Mouse (Mus musculus) heart, postnatal 4 days (tissue): Measurements from ENCODE around the gene Ap2m1. TPM values are rescaled to one million over a fixed set of nuclear protein-coding genes. Genes with fewer than 3 reads are reported as not detected.
A peak's percentile ranks its signal among the peaks of the same experiment; 100 is the strongest.

ENCODE experiments used
- DNase-seq: peaks from one replicate; pipeline ENCODE4 v3.0.0; 2021
- total RNA-seq, 2 experiments: library from RNA; stranded (reverse); gene quantifications; 2 replicates each; pipeline ENCODE4 v1.2.3; 2021

Gene Ap2m1
- total RNA-seq, 2 experiments from 2014 or later = 283 to 296 TPM

DNA sequence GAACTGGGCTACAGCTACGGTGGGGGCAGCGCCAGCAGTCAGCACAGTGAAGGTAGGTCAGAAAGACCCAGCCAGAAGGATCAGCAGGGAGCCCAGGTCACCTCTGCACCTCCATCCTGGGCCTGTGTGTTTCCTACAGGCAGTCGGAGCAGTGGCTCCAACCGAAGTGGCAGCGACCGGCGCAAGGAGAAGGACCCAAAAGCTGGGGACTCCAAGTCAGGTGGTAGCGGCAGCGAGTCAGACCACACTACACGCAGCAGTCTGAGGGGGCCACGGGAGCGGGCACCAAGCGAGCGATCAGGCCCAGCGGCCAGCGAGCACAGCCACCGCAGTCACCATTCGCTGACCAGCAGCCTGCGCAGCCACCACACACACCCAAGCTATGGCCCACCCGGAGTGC, 4.3 kb upstream of the Ap2m1 start:
- no peak for DNase-seq

GRCm38 (mm10) chr16:20534617-20535295, 522 bp upstream of the Ap2m1 start:
- no peak for DNase-seq

DNA sequence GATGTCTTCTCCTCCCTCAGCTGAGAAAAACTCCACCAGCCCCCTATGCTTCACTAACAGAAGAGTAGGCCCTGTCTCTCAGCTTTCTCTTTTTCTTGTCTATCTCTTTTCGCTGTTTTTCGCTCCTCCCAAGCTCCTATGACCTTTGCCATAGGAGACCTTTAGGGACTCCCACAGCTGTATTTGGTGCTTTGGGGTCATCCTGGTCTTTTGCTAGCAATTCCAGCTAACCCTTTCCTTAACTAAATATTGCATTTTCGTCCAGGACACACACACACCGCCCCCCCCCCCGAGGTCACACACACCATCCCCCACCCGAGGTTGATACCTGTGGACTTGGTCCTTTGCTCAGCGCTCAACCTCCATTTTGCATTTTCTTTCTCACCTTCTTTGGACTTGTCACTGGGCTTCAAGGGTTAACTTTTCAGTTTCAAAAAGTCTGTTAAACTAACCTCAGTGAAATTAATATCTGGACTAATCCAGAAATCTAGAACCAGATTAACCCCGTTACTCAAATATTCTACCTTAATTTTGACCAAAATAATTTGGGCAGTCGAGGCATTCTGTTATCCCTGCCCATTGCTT, 895 bp downstream of the Ap2m1 start:
- no peak for DNase-seq

GRCm38 (mm10) chr16:20537071-20537471, 1.8 kb downstream of the Ap2m1 start:
- peak; percentile 18 for DNase-seq

DNA sequence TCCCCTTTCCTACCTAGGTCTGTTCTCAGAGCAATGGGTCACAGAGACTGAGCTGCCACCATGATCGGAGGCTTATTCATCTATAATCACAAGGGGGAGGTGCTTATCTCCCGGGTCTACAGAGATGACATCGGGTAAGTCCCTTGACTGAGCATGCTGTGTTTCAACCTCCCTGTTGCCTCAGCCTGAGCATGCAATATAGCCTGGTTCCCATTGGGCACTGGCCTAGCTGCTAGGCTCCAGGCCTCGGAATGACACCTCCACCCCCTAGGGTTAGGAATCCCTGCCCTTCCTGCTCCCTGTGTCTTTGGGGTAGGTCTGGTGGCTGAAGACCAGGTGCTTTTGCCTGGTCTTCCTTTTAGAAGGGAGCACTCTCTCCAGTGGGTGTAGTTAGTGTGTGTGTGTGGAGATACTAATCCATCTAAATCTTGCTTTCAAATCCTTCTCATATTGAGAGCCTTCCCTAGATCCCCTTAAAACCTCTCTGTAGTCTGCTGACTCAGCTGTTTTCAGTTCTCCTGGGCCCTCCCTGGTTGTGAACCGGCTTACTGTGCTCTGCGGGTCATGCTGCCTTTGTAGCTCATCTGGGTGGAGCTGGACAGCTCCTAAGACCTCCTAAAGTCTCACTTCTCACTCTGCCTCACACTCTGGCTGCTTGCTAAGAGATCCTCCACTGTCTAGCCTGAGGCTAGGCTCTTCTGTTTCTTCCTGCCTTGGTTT, 2.5 kb downstream of the Ap2m1 start:
- no peak for DNase-seq

GRCm38 (mm10) chr16:20539649-20540048, 4.4 kb downstream of the Ap2m1 start:
- DNase-seq = no peak

- DNase-seq = no peak
Measured at GRCm38 (mm10) chr16:20540438-20540837, 5.2 kb downstream of the Ap2m1 start.

GRCm38 (mm10) chr16:20545696-20546095, 10.4 kb downstream of the Ap2m1 start:
- no peak for DNase-seq

- DNase-seq = no peak
Measured at GRCm38 (mm10) chr16:20547423-20547822, 12.1 kb downstream of the Ap2m1 start.

DNA sequence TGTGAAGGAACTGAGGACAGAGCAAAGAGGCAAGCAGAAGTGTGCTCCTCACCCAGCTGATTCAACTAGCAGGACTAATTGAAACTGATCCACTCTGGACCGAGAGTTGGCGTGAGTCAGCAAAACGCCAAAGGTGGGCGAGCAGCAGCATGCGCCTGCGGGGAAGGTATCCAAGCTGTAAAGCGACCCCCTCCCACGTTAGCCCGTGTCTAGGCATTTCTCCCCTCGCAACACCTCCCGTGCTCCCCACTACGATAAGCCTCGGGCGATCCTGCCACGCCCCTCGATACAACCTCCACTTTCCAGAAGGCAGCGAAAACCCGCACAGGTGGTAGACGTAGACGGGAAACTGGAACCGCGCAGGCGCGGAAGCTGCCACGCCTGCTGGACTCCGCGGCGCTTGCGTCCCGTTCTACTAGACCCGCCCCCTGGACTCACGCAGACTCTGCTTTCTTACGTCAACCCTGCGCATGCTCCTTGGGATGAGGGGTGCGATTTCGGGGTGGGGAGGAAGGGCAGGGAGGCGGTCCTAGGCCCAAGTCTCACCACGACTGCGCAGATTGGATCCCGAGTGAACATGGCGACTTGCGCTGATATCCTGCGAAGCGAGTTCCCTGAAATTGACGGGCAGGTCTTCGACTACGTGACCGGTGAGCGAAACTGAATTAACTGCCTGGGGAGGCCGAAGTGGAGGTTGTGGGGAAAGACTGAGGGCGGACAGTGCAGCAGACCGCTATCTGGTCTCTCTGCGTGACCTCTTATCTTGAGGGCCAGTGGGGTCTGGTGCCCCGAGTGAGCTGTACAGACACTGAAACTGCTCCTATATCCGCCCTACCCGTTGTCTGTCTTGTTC, 13.0 kb downstream of the Ap2m1 start, which contains the start of gene Abcf3:
Abcf3 (plus strand) TSS at position 482 of the 853 bp plus-strand sequence.
- peak; percentile 98 for DNase-seq

DNA sequence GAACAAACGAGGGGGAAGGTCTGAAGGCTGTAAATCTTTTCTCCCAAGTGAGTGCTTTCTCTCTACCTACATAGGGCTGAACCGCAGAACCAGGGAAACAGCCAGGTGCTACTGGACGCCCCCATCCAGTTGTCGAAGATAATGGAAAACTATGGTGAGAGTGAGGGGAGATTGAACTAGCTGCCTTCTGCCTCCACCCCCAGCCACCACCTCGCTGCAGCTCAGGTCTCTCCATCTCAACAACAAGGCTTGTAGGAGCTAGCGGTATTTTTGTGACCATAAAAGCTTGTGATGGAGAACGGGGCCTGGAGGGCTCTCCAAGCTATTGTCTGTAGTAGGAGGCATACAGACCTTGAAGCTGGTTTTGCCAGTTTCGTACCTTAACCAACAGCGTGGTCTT, 13.9 kb downstream of the Ap2m1 start:
- DNase-seq = no peak

GRCm38 (mm10) chr16:20551691-20552090, 16.4 kb downstream of the Ap2m1 start:
- no peak for DNase-seq

DNA sequence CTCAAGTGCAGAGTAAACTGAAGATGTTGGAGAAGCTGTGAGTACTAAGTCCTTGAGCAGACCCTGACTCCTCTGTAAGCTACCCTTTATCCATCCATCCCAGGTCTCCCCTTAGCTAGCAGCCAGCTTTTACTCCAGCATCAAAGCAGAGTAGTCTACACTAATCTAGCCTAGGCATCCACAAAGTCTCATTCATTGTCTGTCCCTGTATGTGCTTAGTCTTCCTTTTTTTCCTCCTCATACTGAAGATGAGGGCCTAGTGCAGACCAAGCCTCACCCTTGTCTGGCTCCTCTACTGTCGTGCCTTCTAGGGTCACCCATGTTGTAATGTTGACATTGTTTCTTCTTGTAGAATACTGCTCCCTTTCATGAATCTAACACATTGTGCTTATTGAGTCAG, 17.3 kb downstream of the Ap2m1 start:
- no peak for DNase-seq

DNA sequence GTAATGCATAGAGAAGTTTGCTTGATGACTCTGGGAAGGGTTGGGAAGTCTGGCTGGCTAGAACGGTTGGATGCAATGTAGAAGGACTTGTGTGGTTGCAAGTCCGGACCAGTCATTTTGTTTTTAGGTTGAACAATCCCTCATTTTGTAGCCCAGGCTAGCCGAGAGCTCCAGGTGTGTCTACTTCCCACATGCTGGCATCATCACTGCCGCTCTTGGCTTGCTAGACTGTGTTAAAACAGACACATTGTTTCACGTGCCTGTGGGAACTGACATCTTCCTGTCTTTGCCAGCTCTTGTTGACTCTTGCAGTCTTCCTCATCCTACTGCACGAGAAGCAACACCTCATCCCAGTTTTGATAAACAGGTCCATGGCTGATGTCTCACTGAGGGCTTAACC, 19.7 kb downstream of the Ap2m1 start:
- no peak for DNase-seq

GRCm38 (mm10) chr16:20557381-20557780, 22.1 kb downstream of the Ap2m1 start:
- no peak for DNase-seq

- no peak for DNase-seq
Measured at GRCm38 (mm10) chr16:20565075-20565474, 29.8 kb downstream of the Ap2m1 start.

GRCm38 (mm10) chr16:20589366-20589938, 54.2 kb downstream of the Ap2m1 start, which contains the start of gene Vwa5b2:
TSS of gene Vwa5b2 (plus strand) at chr16:20589471.
- no peak for DNase-seq

DNA sequence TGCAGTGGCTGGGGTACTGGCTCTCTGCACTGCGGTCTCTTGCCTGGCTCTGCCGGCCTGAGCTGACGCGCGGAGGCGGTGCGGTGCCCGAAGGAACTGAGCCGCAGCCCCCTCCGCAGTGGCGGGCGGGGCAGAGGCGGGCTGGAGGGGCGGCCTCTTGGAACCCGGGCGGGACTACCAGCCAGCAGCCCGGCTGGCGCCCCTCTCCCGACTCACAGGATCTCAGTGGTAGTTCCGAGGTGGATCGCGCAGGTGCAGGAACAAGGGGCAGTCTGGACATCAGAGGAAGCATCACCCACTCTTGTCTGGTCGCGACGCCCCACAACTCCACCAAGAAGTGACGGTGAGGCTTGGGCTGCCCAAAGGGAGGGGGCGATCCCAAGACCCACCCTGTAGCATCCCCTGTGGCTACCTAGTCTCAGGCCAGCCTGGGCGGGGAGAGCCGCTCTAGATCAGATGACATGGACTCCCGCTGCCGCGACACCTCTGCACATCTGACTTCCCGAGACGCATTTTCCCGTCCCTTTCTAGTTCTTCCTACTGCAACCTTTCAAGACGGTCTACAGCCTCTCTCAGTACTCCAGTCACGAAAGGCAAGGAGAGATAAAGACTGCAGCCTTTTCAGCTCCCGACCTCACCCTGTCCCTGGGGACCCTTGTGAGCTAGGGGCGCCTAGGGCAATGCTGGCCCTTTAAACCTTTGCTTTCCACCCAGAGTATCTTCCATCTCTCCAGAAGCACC, 54.8 kb downstream of the Ap2m1 start:
- DNase-seq = peak; percentile 21

DNA sequence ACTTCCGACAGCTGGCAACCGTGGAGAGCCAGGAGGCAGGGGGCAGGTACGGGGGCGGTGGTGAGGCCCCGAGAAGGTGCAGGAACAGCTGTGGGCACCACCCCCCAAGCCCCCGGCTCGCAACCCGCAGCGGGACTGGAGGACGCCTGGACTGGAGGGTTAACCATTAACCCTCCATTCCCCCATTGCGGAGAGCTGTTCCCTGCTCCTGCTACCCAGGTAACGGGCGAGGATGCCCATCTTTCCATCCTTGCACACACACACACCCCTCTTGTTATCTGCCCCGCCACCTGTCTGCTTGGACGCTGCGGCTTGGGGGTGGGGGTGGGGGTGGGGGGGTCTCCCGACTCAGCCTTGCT, 55.4 kb downstream of the Ap2m1 start:
- DNase-seq = no peak

DNA sequence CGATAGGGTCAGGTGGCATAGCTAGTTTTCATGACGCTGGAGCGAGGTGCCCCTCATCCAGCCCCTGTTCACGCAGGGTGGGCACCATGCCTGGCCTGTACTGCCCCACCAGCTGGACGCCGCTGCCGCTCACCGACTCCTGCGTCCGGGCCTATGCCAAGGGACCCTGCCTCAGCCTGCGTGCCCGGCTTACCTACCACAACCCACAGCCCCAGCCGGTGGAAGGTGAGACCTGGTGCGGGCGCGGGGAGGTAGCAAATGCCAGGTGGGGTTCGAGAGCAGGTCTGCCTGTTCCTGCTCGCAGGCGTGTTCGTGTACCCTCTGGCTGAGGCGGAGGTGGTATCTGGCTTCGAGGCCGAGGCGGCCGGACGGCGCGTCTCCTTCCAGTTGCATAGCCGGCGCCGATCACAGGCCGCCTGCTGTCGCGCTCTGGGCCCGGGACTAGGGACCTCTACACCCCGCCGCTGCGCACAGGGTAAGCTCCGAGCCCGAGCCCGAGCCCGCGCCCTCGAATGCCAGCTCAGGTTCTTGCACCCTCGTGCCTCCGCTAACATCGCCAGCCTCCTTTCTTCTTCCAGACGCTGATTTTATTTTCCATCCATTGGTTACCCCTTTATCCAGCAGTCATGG, 55.9 kb downstream of the Ap2m1 start:
- DNase-seq = no peak
